Mouse (Mus musculus) limb, embryonic 12.5 days (tissue): ENCODE measurements around the gene Dstn. TPM values are rescaled to one million over a fixed set of nuclear protein-coding genes. Genes with fewer than 3 reads are reported as not detected.

Experiments
- ATAC-seq: fragments of 200-750 bp; cut with Nextera tagmentation; 2 replicates; pipeline ENCODE4 v1.8.0; 2017; ENCODE audit warnings: low read depth, moderate TSS enrichment; ENCODE audit not compliant: insufficient number of reproducible peaks, insufficient read depth, low FRiP score, low TSS enrichment
- H3K27ac ChIP-seq: fragments of 300-500 bp; sonication (generic); 2 replicates; pipeline ENCODE4 v1.5.1; 2016; ENCODE audit warnings: mild to moderate bottlenecking, moderate library complexity
- H3K27me3 ChIP-seq: fragments of 300-500 bp; sonication (generic); 2 replicates; pipeline ENCODE4 v1.6.1; 2016; ENCODE audit warnings: mild to moderate bottlenecking, moderate library complexity
- H3K36me3 ChIP-seq: fragments of 300-500 bp; sonication (generic); 2 replicates; pipeline ENCODE4 v1.6.1; 2016; ENCODE audit warnings: mild to moderate bottlenecking, moderate library complexity
- H3K4me1 ChIP-seq: fragments of 300-500 bp; sonication (generic); replicated peaks from 2 replicates; pipeline ENCODE4 v1.6.1; 2016
- H3K4me2 ChIP-seq: fragments of 300-500 bp; sonication (generic); 2 replicates; pipeline ENCODE4 v1.6.1; 2016; ENCODE audit warnings: mild to moderate bottlenecking, moderate library complexity
- H3K4me3 ChIP-seq: fragments of 300-500 bp; sonication (generic); replicated peaks from 2 replicates; pipeline ENCODE4 v1.5.1; 2016; ENCODE audit warnings: mild to moderate bottlenecking
- H3K9ac ChIP-seq: fragments of 300-500 bp; sonication (generic); replicated peaks from 2 replicates; pipeline ENCODE4 v1.6.1; 2016; ENCODE audit warnings: mild to moderate bottlenecking, moderate library complexity
- H3K9me3 ChIP-seq: fragments of 300-500 bp; sonication (generic); 2 replicates; pipeline ENCODE4 v1.6.1; 2016; ENCODE audit warnings: mild to moderate bottlenecking, moderate library complexity
- WGBS: fragments of 180-500 bp; shearing (Covaris S2); methylation state at CpG from one replicate; pipeline ENCODE4 v1.1.7; 2016; 5-methylcytosine and 5-hydroxymethylcytosine counted together
- polyA plus RNA-seq: library from polyadenylated mRNA; unstranded; fragments of >200 nt; fragmentation: Nextera tagmentation; extraction: Ambion mirVana; gene quantifications from 2 replicates; pipeline ENCODE4 v1.2.1, GENCODE M21; 2016

Gene Dstn
- 305 and 312 TPM in 2 replicates for polyA plus RNA-seq

GRCm38 (mm10) chr2:143914760-143915599, at the start of gene Dstn:
Gene Dstn, plus strand, starts transcription at chr2:143915320.
- peaks cover 27% of the 10 kb centered on the region for H3K4me1 ChIP-seq
- WGBS: under 1% methylated on average over 71 of the region's 71 CpGs
- peak; percentile 99 for ATAC-seq

GRCm38 (mm10) chr2:143867326-143867725, 47.8 kb upstream of the Dstn start:
- WGBS: 9% methylated on average over 6 of the region's 6 CpGs
- Histone ChIP-seq H3K27me3 (peaks cover 5% of the 10 kb centered on the region; the same call in 1 of the 2 replicates), H3K4me2 (no peak overlapping the region), H3K9ac (no peak overlapping the region), H3K4me3 (no peak overlapping the region), H3K27ac (no peak overlapping the region), H3K36me3 (no peaks in the 10 kb centered on the region), H3K9me3 (no peaks in the 10 kb centered on the region), H3K4me1 (no peaks in the 10 kb centered on the region; the same call in 1 of the 2 replicates)
- ATAC-seq: peak; percentile 66

More at GRCm38 (mm10) chr2:143914760-143915599, at the start of gene Dstn:
- H3K36me3 ChIP-seq: no peaks in the 10 kb centered on the region
- peak within 1 kb of the TSS; percentile 74 for H3K4me3 ChIP-seq
- H3K9ac ChIP-seq: peak within 1 kb of the TSS; percentile 94
- H3K27ac ChIP-seq: peak within 1 kb of the TSS; percentile 99
- peak within 1 kb of the TSS; percentile 70 for H3K4me2 ChIP-seq
- H3K27me3 ChIP-seq: no peaks in the 10 kb centered on the region
- H3K9me3 ChIP-seq: no peaks in the 10 kb centered on the region

GRCm38 (mm10) chr2:143870936-143871688, 44.0 kb upstream of the Dstn start:
- Histone ChIP-seq H3K27ac (no peak overlapping the region), H3K9me3 (no peaks in the 10 kb centered on the region), H3K4me2 (no peak overlapping the region), H3K27me3 (no peaks in the 10 kb centered on the region), H3K36me3 (no peaks in the 10 kb centered on the region), H3K9ac (no peak overlapping the region), H3K4me3 (no peak overlapping the region), H3K4me1 (no peaks in the 10 kb centered on the region)
- WGBS: 51% methylated on average over 10 of the region's 10 CpGs
- ATAC-seq: no peak

GRCm38 (mm10) chr2:143876026-143876425, 39.1 kb upstream of the Dstn start:
- no peak overlapping the region for H3K27ac ChIP-seq
- H3K4me2 ChIP-seq: no peak overlapping the region
- no peaks in the 10 kb centered on the region for H3K9me3 ChIP-seq
- no peaks in the 10 kb centered on the region for H3K4me1 ChIP-seq
- H3K27me3 ChIP-seq: no peaks in the 10 kb centered on the region
- WGBS: 73% methylated on average over 1 of the region's 1 CpGs
- H3K9ac ChIP-seq: no peak overlapping the region
- ATAC-seq: no peak
- no peaks in the 10 kb centered on the region for H3K36me3 ChIP-seq
- H3K4me3 ChIP-seq: no peak overlapping the region

DNA sequence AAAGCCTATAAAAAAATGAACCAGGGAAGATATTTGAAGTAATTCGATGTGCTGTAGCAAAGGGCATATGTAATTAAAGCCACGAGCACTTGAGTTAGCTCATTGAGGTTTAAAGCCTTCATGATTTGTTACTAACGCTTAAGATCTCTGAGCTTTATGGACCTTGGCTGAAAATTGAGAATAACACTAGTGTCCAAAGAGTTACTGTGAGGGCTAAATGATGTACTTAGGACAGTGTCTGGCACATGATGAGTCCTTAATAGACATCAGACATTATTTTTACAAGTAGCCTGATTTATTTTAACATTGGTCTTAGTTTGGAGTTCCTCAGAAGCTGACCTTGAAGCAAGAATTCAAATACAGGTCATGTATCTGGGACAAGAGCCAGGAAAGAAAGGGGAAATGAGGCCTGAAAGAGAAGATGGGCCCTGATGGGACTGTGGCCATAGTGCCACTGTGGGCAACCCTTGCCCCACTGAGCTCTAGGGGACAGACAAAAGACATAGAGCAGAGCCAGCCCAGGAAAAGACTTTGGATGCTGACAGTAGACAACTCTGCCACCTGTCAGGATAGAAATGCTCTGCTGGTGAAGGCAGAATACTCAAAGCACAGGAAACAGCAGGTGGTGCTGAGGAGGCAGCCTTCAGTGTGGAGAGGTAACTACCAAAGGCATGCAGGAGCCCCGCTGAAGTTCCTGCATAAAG, 38.0 kb upstream of the Dstn start:
- H3K9ac ChIP-seq: no peak overlapping the region
- ATAC-seq: no peak

DNA sequence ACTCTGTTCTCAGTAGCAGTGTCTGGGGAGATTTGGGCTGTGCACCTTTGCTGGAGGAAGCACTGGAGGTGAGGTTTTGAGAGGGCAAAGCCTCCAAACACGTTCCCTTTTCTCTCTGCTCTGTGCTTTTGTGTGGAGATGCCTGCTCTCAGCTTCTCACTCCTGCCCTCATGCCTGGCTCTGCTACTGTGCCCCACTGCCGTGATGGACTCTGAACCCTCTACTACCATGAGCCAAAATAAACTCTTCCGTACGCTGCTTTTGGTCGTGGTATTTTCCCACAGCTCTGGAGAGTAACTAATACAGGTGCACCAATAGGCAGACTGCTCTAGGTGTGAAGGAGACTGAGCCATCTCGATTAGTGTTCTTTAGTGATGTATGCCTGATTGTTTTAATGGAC, 35.8 kb upstream of the Dstn start:
- H3K9me3 ChIP-seq: no peaks in the 10 kb centered on the region
- H3K4me2 ChIP-seq: no peak overlapping the region
- no peak overlapping the region for H3K4me3 ChIP-seq
- no peaks in the 10 kb centered on the region for H3K27me3 ChIP-seq
- H3K36me3 ChIP-seq: no peaks in the 10 kb centered on the region
- H3K4me1 ChIP-seq: no peaks in the 10 kb centered on the region
- H3K9ac ChIP-seq: no peak overlapping the region
- WGBS: 86% methylated on average over 6 of the region's 6 CpGs
- no peak overlapping the region for H3K27ac ChIP-seq
- ATAC-seq: no peak

More for the DNA sequence above, 38.0 kb upstream of the Dstn start:
- Histone ChIP-seq H3K9me3 (no peaks in the 10 kb centered on the region), H3K4me3 (no peak overlapping the region), H3K4me2 (no peak overlapping the region), H3K36me3 (no peaks in the 10 kb centered on the region), H3K4me1 (no peaks in the 10 kb centered on the region), H3K27ac (no peak overlapping the region), H3K27me3 (no peaks in the 10 kb centered on the region)
- 54% methylated on average over 4 of the region's 4 CpGs for WGBS

DNA sequence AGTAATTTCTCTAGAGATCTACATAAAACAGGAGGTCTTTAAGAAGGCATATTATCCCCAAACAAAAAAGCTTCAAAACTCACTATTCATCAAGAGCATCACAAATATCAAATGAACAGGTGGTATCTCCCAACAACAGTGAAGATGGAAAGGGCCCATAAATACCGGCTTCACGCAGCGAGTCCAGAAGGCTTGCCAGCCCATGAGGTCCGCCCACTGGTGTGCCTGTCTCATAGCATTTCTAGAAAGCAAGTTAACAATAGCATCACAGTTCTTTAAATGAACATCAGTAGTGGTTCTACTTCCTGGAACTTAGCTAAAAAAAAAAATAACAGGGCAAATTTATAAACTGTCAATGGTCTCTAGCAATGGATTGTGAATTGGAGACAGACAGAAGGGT, 33.1 kb upstream of the Dstn start:
- Histone ChIP-seq H3K9me3 (no peaks in the 10 kb centered on the region), H3K9ac (no peak overlapping the region), H3K36me3 (no peaks in the 10 kb centered on the region), H3K4me3 (no peak overlapping the region), H3K27me3 (no peaks in the 10 kb centered on the region), H3K27ac (no peak overlapping the region), H3K4me2 (no peak overlapping the region), H3K4me1 (no peaks in the 10 kb centered on the region)
- 84% methylated on average over 4 of the region's 4 CpGs for WGBS
- ATAC-seq: no peak

DNA sequence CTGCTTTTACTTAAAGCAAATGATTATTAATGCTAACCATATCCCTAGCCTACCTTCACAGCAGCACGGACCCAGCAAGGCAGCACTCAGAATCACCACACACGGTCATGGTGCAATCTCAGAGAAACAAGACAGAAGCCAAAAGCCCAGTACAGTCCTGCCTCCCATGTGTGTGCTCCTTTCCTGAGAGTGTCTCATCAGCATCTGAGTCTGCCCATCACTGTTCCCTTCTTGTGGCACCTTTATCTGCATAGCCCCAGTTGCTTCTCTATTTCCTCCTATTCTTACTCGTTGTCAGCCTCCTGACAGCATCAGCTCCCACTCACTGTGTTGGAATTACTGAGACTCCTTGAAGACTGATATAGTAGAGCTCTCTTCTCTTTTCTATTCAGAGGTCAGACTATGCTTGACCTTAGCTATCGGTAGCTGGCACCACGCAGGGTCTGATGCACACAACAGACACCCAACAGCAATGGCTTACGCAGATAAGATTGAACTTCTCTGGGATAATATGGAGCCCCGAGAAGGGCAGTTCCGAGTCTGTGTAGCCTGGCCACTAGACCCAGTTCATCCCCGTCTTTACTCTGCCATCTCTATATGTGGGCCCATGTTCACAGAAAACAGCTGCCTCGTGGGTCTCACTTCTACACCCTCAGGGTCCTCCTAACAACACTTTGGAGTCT, 32.4 kb upstream of the Dstn start:
- WGBS: 81% methylated on average over 10 of the region's 10 CpGs
- Histone ChIP-seq H3K27ac (no peak overlapping the region), H3K4me1 (no peaks in the 10 kb centered on the region), H3K4me3 (no peak overlapping the region), H3K9me3 (no peaks in the 10 kb centered on the region), H3K36me3 (no peaks in the 10 kb centered on the region), H3K4me2 (no peak overlapping the region), H3K27me3 (no peaks in the 10 kb centered on the region), H3K9ac (no peak overlapping the region)
- ATAC-seq: no peak

- Histone ChIP-seq H3K9me3 (no peaks in the 10 kb centered on the region), H3K4me3 (no peak overlapping the region), H3K4me2 (no peak overlapping the region), H3K4me1 (no peaks in the 10 kb centered on the region), H3K27me3 (no peaks in the 10 kb centered on the region), H3K27ac (no peak overlapping the region), H3K36me3 (no peaks in the 10 kb centered on the region), H3K9ac (no peak overlapping the region)
- ATAC-seq: no peak
- WGBS: 85% methylated on average over 15 of the region's 15 CpGs
Measured at GRCm38 (mm10) chr2:143889131-143889859, 25.8 kb upstream of the Dstn start.

GRCm38 (mm10) chr2:143889860-143890433, 25.2 kb upstream of the Dstn start:
- Histone ChIP-seq H3K36me3 (no peaks in the 10 kb centered on the region), H3K9ac (no peak overlapping the region), H3K4me1 (no peaks in the 10 kb centered on the region), H3K4me2 (no peak overlapping the region), H3K27me3 (no peaks in the 10 kb centered on the region), H3K9me3 (no peaks in the 10 kb centered on the region), H3K27ac (no peak overlapping the region), H3K4me3 (no peak overlapping the region)
- no peak for ATAC-seq
- 51% methylated on average over 12 of the region's 12 CpGs for WGBS
